Mouse (Mus musculus): ENCODE results near the gene Tial1. TPM values are rescaled to one million over a fixed set of nuclear protein-coding genes. Genes with fewer than 3 reads are reported as not detected.

Tial1 gene
- polyA plus RNA-seq (2012; rRNA removed), result 159 and 167 TPM in 2 replicates

GRCm38 (mm10) chr7:128461285-128462215 is at the start of gene Tial1:
Gene Tial1 (minus strand): TSS chr7:128461717.

GRCm38 (mm10) chr7:128417930-128418779 is 43.4 kb downstream of the Tial1 start, which contains the start of gene Rgs10:
Gene Rgs10 (minus strand): TSS chr7:128418758.

Other genes with a start within 250 kb of the Tial1 start
- gene Armc5, start 224.4 kb downstream of the Tial1 start, polyA plus RNA-seq (2012; rRNA removed), result 10.1 and 10.3 TPM in 2 replicates
- 2.5 and 2.6 TPM in 2 replicates for gene 9130023H24Rik, start 223.7 kb downstream of the Tial1 start, polyA plus RNA-seq (2012; rRNA removed)
- 12.3 and 12.9 TPM in 2 replicates for gene Tgfb1i1, start 214.9 kb downstream of the Tial1 start, polyA plus RNA-seq (2012; rRNA removed)
- gene Slc5a2, start 196.1 kb downstream of the Tial1 start, polyA plus RNA-seq (2012; rRNA removed), result 0.06 and 0.12 TPM in 2 replicates
- 24.4 and 26.5 TPM in 2 replicates for gene BC017158, start 163.5 kb downstream of the Tial1 start, polyA plus RNA-seq (2012; rRNA removed)
- 52.9 and 63.2 TPM in 2 replicates for gene Rgs10, start 43.0 kb downstream of the Tial1 start, polyA plus RNA-seq (2012; rRNA removed)
- gene Bag3, start 61.9 kb upstream of the Tial1 start, polyA plus RNA-seq (2012; rRNA removed), result 2.4 and 2.6 TPM in 2 replicates
- 218 and 221 TPM in 2 replicates for gene Inpp5f, start 149.6 kb upstream of the Tial1 start, polyA plus RNA-seq (2012; rRNA removed)